Mouse (Mus musculus): ENCODE measurements around the gene Ttc6. TPM values are rescaled to one million over a fixed set of nuclear protein-coding genes. Genes with fewer than 3 reads are reported as not detected.

The Ttc6 gene
- total RNA-seq (2021): under 1 TPM; 0.73 to 0.98 TPM
- long read RNA-seq: 0 reads

DNA sequence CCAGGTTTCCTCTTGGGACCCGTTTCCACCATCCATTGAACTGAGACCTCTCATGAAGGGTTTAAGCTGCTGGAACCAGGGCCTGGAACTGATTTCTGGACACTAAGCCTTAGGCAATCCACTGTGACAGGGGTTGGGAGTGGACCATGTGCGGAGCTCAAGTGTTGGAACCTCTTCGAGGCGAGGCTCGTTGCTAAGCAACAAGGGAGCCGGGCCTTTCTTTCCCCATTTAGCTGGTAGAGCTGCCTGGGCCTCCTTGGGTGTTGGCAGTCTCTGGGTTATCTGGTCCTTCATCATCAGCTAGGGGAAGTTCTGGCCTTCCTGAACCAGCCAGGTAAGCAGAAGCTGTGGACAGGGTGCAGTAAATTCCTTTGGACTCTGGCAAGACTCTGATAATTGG, at the start of gene Ttc6:
Gene Ttc6, plus strand, starts transcription at position 205 of the 400 bp plus-strand sequence.
- no peak for DNase-seq (ENCODE audit: low spot score in 2 of 2)

DNA sequence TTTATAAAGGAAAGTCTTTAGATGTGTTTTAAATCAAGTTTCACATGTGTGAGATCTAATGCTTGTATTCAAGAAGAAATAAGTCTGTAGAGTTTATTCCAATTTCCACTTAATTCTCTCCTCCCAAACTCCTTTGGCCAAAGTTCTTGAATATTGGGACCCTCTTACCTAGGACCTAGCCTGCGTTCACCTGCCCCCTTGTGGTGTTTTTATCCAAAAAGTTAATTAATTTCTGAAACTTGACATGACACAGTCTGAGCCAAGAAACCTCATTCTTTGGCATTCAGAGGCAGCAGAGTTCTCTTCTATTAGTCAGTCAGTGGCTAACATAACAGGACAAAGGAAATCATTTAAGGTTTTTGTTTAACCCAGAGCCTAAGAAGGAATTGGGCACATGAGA, 49.4 kb upstream of the Ttc6 start:
- no peak for DNase-seq (ENCODE audit: low spot score in 2 of 2)

DNA sequence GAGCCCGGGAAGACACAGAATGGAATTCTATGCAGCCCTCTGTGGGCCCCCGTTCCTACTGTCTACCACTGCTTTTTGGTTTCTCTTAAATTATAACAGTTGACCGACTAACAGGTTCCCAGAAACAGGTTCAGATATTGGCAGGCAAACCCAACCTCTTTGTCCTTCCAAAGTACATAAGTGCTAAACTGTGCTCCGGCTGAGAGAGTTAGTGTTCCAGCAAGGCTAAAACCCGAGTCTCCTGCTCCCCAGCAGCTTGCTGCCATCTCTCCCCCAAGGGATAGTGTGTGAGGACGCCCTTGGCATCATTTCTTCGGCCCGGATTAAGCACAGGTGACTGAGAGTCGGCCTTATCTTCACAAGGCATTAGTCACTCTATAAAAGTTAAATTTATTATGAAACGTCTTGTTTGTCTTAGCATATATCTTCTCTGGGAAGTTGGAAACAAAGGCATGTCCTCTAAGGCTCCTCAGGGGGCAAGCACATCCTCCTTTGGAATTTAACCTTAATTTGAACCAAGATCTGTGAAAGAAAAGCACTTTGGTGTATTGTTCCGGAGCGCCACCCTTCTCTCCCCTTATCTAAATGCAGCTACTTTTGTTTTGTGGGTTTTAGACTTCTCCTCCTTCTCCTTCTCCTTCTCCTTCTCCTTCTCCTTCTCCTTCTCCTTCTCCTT, 48.1 kb upstream of the Ttc6 start:
- DNase-seq (ENCODE audit: low spot score in 2 of 2): no peak

DNA sequence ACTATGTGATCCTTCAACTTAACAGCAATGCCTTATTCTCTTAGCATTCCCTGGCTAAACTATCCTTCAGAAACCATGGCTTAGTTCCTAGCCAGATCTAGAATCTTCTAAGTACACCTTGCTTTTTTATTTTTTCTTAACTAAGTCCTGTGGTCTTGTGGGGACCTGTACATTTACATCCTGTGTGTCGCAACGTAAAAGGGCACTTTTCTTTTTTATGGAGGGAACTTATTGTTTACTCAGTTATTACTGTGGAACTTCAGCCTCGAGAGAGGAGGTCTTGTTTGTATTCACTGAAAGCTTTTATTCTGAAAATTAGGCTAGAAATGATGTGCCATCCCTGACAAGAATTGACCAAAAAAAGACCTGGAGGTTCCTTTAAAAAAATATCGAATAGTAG, 35.6 kb upstream of the Ttc6 start:
- DNase-seq (ENCODE audit: low spot score in 2 of 2): no peak

DNA sequence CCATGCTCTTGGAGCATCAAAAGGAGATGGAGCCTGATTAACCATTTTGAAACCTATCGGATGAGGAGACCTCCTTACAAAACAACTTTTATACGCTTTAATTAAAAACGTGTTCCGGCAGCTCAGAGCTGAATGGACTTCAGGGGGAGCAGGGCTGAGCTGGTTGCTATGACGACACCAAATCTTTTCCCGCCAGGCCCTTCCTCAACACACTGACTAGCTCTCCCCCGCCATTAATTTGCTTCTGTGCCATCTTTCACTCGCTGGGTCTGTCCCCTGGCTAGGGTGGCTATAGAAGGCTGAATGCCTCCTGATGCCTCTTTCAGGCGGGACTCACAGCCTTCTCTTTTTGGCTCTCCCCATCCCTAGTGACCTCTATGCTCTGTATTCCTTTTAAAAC, 33.4 kb upstream of the Ttc6 start:
- no peak for DNase-seq (ENCODE audit: low spot score in 2 of 2)

DNA sequence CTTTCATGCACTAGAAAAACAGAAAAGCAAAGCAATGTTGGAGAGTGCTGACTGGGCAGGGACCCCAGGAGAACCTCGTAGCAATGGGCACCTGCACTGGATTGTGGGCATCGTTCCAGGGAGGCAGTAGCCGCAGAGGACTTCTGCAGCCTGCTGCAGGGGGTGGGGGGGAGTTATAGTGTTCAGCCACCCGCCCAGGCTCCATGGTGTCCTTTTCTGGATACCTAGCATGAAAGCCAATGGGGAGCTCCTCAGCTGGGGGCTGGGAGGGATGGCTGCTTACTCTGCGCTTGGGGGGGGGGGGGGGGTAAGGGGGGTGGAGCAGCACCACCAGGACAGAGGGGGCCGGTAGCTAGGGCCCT, 29.4 kb upstream of the Ttc6 start:
- DNase-seq (ENCODE audit: low spot score in 2 of 2): no peak

DNA sequence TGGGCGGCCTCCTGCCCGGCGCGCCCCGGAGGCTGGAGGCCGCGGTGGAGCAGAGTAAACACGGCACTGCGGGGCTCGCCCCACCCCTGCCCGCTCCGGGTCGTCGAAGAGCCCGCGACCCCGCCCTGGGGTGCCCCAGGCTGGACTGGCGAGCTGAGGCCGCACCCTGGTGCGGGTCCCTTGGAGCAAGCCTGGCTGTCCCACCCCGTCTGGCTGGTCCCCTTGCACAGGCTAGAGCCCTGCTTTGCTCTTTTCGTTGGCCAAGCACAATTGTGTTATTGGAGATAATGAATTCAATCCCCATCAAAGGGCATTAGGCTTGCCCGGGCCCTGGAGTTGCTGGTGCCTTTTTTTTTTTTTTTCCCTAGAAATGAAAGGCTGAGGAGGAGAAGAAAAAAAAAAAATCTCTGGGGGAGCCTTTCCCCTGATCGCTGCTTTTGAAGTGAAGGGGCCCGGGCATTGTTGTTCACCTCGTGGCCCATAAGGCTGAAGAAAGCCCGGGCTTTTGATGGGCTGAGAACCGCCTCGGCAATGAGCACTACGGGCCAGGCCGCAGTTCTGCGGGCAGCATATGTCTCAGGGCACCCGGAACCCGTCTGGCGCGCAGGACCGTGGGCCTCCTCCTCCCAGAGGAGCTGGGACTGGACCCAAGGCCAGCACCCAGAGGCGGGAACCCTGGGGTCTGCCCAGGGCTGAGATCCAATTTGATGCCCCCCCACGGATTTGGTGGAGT, 28.9 kb upstream of the Ttc6 start:
- DNase-seq (ENCODE audit: low spot score in 2 of 2): no peak

DNA sequence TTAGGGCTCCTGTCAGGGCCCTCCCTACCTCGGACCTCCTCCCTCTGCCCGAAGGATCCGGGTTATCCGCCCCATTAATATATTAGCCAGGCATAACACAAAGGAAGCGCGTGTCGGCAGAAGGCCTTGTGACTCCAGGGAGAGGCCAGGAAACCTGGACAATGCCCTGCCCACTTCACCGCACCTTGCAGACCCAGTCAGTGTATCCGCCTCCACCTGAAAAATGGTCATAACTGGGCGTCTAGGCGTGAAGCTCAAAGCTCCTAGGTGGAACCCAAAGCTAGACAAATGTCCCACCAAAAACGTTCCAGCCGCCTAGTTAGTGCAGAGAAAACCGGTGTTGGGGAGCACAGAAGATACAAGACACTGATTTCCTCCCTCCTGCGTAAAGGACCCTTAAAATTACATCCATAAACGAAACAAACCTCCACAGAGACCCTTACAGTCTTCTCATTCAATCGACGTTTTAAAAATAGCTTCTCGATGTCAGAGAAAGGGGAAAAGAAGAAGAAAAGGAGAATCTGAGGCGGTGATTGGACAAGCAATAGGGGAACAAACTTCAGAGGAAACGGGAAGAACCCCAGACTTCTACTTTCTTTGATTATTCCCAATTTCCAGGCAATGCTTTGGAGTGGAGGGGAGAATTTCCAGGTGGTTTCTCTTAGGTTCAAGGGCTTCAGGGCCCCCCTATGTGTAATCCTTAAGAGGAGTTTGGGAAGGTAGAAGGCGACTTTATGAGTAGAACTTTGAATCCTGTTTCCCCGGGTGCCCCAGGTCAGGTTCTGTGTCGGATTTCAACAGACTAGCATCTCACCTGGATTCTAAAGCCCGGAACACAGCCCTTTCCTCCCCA, 27.6 kb upstream of the Ttc6 start:
- DNase-seq (ENCODE audit: low spot score in 2 of 2): no peak

DNA sequence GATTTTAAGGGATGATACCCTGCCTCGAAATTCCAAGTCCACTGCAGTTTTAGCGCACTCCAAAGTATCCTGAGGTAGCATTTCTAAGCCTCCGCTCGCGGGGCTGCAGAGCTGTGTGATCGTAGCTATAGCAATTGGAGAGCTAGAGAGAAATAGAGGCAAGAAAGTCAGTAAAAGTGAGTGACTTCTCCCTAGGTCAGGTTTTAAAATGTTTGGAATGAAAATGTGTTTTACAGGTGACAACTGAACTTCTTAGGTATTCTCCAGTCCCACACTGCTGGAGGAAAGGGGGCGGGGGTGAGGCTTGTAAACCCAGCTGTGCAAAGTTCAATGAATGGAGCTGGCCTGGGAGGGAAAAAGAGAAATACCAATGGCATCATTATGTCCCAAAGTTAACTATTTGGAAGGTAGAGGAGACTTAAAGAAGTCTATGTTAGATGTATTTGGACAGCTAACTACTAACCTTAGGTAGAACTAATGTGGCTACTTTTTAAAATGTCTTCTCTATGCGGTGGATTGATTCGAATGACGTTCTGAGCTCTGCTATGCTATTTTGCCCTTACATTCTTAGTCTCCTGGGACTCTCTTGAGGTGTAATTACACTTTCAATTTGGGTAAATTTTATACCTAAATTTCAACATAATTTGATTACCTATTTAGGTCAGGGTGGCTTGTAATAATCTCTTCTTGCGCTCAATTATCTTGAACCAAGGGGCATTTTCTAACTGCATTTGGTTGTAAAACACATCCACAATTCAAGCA, 26.8 kb upstream of the Ttc6 start:
- DNase-seq (ENCODE audit: low spot score in 2 of 2): no peak

DNA sequence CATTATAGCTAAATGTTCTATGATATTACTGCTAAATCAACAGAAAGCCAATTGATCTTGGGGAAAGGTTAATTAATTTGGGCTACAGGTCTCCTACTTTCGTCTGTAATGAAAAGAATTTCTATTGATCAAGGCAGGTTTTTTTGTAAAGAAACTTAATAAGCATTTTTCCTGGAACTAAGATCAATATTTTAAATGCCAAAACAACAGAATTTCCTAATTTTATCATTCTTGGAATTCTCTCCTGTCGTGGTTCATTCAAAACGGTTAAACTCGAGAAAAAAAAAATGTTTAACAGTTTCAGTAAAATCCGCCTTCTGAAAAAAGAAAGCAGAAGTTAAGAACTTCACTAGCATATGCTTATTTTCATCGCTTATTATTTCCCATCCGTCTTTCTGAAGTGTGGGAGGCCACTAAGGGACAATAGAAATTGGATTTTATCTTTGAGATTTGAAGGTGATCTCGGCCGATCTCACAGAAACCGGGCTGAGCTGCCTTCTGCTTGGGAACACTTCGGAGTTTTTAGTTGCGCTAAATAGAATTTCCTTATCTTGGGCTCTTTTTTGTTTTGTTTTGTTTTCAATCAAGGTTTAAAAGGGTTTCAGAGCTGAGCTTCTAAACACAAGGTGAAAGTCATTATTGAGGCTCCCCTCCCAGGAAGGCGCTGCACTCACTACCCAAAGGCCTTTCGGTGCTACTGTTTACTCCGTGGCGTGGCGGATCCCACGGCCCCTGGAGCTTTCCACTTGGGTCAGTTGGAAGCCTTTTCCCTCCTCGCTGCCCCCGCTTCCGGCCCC, 25.9 kb upstream of the Ttc6 start:
- DNase-seq (ENCODE audit: low spot score in 2 of 2): no peak

DNA sequence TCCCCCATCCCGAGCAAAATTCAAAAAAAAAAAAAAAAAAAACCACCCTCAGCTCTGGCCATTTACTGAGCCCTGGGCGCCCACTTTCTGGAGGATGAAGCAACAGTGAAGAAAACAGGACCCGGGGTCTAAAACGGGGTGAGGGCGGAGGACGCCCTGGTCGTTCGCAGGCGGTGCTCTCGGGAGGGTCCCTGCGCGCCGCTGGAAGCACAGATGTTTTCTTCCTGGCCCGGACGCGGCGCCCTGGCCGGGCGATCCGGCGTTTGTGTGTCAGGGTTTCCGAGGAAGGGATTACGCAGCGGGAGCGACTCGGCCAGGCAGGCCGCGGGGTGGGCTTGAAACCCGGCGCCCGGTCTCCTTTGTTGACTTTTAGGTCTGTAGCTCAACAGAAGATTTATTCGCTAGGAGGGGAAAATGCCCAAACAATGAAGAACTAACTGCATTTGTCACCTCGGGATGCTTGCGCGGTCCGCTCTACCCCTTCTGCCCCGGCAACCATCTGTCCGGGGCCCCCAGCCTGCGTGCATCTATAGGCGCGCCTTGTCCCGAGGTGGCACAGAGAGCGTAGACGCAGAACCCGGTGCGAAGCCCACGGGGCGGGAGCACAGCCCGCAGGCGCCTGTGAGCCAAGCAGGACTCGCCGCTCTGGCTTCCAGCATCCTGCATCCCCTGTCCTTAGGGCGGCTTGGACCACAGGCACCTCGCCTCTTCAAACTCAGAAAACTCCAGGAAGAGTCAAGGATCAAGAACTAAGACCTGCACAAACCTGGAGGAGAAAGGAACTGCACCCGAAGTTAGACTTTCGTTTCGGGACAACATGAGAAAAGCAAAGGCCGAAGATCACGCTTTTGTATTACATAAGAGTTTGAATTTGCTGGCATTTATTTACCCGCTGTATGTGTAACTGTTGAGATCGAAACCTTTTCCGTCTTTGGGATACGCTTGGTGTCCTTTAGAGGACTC, 25.0 kb upstream of the Ttc6 start:
- peak; percentile 32 to 37 for DNase-seq (ENCODE audit: low spot score in 2 of 2)

DNA sequence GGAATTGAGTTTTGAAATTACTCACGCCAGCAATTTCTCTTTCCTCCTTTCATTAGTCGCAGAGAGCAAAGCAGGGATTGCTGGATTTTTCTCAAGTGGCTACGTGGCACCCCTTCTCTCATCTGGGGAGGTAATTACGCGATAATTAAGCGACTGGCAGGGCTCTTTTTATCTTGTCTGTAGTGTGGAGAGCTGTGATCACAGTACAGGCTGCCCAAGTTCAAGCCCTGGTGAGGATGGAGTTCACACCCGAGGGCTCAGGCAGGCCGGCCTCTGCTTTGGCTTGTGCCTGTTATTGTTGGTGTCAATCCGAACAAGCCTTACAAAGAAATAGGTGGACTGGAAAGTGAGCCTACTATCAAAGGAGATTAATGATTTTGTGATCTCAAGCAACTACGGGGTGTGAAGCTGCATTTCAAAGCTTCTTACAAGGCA, 24.3 kb upstream of the Ttc6 start:
- no peak for DNase-seq (ENCODE audit: low spot score in 2 of 2)

DNA sequence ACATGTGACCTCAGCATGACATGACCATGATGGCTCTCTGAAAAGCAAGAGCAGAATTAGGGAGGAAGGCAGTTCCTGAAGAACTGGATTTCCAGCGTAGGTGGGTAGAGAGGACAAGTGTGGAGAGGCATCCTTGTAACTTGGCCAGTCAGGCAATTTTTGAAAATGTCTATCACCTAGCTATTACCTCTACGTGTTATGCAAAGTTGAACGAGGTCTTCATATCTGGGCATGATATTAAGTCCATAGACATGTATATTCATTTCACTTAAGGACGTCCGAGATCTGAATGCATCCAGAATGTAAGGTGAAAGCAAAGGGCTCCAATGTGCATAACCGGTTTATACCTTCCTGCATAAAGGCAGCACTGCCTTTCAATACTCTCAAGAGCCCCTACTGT, 22.8 kb upstream of the Ttc6 start:
- no peak for DNase-seq (ENCODE audit: low spot score in 2 of 2)

DNA sequence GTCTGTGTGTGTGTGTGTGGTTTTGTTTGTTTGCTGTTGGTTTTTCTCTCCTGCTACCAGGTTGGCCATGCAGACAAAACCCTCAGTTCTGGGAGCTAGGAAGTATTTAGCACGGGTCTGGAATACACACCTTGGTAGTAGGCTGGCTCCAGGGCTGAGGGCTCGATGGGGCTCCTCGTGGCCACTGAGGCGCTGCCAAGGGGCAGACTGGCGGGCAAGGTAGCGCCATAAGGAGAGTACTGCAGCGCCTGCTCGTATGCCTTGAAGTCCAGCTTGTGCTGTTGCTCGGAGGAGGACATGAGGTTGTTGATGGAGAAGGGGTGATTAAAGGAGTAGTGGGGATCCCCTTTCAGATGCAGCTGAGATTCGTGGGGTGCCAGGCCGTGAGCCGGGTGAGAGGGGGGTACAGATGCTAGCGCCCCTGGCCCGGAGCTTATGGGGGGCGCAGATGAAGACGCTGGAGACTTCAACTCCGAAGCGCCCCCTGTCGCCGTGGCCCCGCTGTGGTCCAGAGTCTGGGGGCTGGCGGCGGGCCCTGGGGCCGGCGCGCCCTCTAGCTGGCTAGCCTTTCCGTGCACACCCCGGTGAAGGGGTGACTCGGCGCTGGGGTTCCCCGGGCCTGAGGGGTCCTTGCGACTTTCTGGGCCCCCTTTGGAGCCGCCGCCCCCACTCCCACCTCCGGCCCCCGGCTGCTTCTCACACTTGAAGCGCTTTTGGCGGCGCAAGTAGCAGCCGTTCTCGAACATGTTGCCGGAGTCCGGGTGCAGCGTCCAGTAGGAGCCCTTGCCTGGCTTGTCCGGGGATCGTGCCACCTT, 21.8 kb upstream of the Ttc6 start:
- DNase-seq (ENCODE audit: low spot score in 2 of 2): peak; percentile 13 to 24

DNA sequence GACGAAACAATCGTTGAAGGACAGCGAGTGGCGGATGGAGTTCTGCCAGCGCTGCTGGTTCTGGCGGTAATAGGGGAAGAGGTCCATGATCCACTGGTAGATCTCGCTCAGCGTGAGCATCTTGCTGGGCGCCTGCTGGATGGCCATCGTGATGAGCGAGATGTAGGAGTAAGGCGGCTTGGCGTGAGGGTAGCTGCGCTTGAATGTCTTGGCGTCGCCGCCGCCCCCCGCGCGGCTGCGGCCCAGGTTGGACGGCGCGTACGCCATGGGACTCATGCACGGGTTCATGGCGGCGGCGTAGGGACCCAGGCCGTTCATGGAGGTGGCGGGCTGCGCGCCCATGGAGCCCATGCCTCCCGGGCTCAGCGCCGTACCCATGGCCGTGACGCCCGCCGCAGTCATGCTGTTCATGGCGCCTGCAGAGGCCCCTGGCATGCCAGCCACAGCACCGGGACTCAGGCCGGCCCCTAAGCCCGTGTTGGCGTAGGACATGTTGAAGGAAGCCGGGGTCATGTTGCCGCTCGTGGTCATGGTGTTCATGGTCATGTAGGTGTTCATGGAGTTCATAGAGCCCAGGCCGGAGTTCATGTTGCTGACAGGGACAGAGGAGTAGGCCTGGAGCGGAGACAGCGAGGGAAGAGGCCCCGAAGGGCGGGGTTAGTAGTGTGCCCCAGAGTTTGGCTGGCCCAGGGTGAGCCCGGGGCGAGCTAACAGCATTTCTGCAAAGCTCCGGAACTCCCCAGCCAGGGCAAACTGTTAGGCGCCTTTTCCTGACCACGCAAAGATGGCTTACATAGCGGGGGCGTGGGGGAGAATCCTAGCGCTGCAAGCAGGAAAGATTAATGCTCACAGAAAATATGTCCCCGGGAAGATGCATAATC, 20.9 kb upstream of the Ttc6 start:
- DNase-seq (ENCODE audit: low spot score in 2 of 2): peak in 1 of 2 experiments; percentile 7

DNA sequence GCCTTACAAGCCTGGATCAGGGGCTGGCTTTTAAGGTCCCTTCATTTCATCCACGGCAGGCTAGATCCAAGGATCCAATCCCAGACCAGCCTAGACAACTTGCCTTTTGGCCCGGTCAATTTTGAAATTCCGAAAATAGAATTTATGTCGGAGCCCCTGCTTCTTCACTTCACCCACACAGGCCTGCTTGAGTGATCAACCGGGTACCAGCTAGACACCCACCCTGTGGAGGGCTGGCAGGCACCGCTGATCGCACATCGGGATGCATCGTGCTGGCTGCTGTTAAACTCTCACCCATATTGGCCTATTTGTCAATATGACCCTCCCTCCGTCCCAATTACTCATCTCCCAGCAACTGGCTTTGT, 20.3 kb upstream of the Ttc6 start:
- DNase-seq (ENCODE audit: low spot score in 2 of 2): peak in 1 of 2 experiments; percentile 10

DNA sequence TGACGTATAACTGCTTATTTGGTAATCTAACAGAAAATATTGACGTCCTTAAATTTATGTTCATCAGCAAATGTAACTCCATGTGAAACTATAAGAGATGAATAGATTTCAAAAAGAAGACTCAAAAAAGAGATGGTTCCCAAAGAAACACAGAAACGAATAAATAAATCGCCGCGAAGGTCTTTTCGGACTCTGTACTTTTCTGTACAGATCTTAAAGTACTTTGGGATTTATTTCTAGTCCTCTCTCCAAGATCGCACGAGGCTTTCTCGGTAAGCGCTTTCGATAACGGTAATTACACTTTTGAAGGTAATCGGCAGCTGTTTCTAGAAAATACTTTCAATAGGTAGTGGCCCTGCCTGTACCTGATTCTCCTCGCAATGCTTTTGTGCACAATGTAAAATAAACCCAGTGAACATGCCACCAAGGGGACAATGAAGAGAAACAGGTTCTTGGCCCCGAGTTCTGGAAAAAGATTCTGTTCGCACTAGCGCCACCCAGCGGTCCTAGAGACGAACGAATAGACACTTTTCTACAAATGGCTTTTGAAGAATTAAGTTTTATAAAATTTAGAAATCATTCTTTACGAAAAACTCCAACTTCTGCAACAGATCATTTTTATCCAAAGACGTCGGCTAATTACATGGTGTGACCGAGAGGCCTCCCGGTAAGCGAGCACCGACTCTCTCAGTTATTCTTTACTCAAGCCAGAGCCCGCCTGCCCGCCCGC, 19.1 kb upstream of the Ttc6 start:
- peak; percentile 54 to 68 for DNase-seq (ENCODE audit: low spot score in 2 of 2)

All from layer of hippocampus, postnatal 10 days (tissue).